Mouse (Mus musculus): ENCODE data around the gene Egfr. TPM values are rescaled to one million over a fixed set of nuclear protein-coding genes. Genes with fewer than 3 reads are reported as not detected.
A peak's percentile ranks its signal among the peaks of the same experiment; 100 is the strongest.

The Egfr gene
- total RNA-seq, 4 experiments from 2014 or later, result 7.5 to 11.6 (median 9.4) TPM

DNA sequence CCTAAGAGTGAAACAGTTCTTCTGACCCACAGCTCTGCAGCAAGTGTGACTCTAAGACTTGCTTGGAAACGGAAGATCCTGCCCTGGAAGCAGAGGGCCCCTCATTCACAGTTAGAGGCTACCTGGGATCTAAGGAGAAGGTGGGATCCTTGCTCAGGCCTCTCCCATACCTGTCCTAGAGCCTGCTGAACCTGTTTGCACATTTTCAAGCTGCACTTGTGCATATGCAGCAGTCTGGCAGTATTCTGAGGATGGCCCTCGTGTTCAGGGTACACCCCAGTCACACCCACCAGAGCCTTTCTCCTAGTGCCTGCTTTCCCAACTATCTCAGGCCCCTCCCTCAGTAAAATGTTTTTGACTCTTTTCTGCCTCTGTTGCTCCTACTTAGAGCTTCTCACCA lies 29.6 kb downstream of the Egfr start:
- no peak for DNase-seq

DNA sequence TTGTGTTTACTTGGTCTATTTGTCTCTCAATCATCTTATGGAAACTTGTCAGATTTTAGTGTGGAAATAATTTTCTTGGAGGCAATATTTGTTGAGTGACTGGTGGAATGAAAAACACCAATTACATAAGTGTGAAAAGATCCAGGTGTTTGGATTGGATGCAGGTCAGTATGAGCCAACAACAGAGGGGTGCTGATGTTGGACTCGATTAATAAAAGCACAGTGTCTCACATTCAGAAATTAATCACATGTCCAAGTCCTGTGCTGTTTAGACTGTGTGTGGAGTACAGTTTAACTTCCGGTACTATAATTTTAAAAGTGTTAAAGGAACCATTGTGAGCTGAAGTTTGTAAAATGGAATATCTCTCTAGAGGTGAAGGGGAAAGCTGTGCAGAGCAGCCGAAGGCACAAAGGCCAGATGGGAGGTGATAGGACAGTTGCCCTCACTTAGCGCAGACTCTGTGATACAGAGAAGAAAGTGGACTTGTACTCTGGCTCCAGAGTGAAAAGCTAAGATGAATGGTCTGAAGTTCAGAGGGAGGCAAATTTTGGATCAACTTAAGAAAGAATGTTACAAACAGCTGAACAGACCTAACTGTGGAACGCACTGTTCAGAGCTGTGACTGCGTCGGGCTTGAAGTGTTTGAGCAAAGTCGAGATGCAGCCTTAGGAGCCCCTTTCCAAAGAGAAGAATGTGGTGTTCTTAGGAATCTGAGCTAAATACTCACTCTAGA lies 32.1 kb downstream of the Egfr start:
- no peak for DNase-seq

GRCm38 (mm10) chr11:16792638-16793585 lies 40.9 kb downstream of the Egfr start:
- DNase-seq, result no peak

DNA sequence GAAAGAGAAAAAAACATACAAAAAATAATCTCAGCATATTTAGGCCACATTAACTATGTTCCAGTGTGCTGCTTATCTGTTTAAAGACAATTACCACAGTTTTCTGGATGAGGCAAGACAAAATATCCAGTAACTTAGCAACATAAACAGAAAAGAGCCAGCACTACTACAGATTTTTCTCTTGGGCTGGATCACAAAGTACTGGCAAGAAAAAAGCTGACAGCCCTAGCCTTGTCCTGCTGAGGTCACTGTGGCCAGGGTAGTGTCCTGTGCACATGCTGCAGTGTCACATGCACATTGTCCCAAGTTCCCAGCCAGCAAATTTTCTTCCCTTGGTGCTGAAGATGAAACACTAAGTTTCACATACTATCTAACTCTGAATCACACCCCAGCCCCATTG lies 43.0 kb downstream of the Egfr start:
- no peak for DNase-seq

- DNase-seq, result no peak
Measured at GRCm38 (mm10) chr11:16795513-16795912, 43.5 kb downstream of the Egfr start.

- DNase-seq, result no peak
Measured at GRCm38 (mm10) chr11:16797456-16797855, 45.5 kb downstream of the Egfr start.

DNA sequence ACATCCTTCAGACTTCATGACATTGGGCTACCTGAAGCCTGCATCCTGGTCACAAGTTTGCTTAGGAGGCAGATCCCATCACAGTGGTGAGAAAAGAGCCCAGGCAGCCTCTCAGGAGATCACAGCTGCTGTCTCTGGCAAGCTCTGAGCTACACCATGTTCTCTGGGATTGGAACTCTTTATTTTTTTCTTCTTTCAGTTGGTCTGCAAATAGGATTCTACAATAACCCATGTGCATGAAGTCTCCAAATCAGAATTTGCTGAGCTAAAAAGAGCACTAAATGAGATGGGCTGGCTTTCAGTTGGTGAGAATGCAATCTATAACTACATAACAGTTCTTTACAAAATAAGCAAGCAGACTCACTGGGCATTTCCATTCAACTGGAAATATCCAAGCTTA lies 46.1 kb downstream of the Egfr start:
- no peak for DNase-seq

DNA sequence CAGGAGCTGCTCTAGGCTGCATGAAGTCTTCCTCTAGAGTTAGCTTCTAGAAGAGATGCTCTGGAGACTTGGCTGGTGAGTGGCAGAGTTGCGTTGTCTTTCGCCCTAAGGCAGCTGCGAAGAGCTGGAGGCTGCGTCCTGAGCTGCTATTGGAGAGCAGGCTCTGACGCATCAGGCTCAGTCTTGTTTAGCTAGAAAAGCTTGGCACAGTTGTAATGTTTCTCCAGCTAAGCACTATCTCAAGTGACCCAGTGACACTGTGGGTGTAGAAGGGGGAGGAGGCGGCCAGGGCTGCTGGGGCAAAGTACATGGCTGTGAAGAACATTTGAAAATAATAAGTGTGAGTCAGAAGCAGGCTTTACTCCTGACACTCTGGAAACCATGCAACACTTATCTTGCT lies 48.5 kb downstream of the Egfr start:
- peak; percentile 65 for DNase-seq

DNA sequence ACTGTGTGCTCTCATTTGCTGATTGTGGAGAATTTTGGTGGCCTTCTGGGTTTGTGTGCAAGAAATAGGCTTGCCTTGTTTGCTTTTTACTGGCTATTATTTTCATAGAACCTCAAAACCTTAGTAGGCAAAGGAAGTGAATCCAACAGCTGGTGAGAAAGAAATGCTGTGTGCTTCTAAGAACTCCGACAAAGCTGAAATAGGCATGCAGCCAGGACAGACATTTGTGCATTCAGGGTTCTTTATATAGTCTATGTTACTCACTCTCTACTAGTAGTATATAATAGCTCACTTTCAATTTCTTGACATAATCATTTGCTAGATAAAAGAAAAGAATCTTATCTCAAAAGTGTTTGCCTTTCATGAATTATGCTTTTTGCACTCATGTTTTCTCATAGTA lies 50.7 kb downstream of the Egfr start:
- DNase-seq, result no peak

GRCm38 (mm10) chr11:16804016-16804415 lies 52.0 kb downstream of the Egfr start:
- DNase-seq, result no peak

DNA sequence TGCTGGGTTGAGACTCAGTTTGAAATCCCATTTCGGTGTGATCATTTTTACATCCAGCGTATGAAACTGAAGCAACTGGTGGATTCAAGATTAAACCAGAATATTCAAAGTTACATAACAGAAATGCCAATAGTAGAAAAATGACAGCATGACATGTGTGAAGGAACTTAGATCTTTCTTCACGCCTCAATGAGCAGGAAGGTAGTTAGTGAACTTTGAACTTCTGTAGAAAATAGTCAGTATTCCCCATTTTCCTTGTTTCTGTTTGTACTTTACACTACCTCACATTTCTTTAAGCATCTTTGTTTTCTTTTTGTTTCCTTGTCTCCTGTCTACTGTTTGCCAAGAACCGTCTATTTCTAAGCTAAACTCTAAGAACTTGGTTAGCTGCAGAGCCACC lies 53.9 kb downstream of the Egfr start:
- DNase-seq, result no peak

- no peak for DNase-seq
Measured at GRCm38 (mm10) chr11:16809161-16809967, 57.4 kb downstream of the Egfr start.

DNA sequence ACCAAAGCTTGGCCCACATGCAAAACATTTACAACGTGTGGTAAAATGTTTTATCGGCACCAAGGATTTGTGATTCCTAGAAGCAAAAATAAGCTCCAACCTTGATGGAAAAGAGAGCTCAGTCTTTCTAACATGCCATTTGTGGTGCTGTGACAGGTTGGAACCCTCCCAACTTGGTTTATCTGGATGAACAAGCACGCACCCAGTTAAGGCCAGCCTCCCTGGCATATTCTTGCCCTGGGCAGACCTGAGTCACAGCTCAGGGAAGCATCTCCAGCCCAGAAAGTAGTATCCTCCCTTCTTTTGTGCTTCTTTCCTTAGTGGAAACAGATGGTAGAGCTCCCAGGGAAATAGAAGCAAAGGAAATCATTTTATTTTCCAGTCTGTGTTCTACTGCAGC lies 58.1 kb downstream of the Egfr start:
- no peak for DNase-seq

- no peak for DNase-seq
Measured at GRCm38 (mm10) chr11:16813298-16813697, 61.3 kb downstream of the Egfr start.

DNA sequence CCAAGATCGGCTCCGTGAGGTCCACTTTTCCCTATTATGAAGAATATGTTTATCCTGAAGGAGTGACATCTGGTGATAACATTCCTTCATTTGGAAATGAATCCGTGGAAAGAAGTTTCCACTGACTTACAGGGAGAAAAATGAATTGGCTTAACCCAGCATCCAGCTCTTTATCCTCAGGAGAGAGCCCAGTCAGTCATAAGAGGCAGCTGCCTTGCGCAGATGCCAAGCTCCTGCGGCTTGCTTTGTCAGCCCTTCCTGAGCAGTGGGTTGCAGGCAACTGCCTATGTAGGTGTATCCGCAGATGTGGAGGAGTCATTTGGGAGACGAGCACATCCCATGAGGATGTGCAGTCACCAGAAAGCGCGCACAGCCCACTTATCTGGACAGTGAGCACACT lies 64.4 kb downstream of the Egfr start:
- DNase-seq, result no peak

- DNase-seq, result no peak
Measured at GRCm38 (mm10) chr11:16817336-16818034, 65.5 kb downstream of the Egfr start.

- no peak for DNase-seq
Measured at GRCm38 (mm10) chr11:16819424-16819823, 67.4 kb downstream of the Egfr start.

GRCm38 (mm10) chr11:16820138-16820537 lies 68.1 kb downstream of the Egfr start:
- DNase-seq, result no peak

- no peak for DNase-seq
Measured at GRCm38 (mm10) chr11:16821668-16822254, 69.8 kb downstream of the Egfr start.

DNA sequence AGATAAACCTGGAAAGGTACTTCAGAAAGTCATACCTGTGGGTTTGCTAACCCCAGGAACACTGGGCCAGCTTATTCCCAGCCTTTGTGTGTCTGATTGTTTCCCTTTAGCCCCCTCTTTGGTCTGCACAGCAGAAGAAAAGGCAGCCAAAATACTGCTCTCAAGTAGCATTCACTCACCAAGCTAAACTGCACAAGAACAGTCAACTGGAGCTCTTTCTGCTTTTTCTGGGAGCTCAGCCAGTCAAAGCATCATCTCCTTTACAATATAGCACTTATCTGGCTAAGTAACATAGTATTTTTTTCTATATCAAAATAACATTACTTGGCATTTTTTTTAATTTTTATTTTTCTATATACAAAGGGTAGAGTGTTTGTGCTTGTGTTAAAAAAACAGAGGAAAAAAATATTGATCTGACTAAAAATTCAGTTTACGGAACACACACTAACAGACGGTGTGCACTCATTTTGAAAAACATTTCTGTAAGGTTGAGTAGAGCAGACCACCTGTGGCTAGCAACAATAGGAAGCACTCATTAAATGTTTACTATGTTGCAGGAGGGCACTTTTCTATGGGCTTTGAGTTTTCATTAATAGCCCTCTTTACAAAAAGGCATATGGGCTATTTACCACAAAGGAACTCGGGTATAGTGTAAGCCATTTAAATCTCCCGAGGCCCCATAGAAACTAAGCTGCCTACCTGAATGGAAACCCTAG lies 72.0 kb downstream of the Egfr start:
- no peak for DNase-seq

DNA sequence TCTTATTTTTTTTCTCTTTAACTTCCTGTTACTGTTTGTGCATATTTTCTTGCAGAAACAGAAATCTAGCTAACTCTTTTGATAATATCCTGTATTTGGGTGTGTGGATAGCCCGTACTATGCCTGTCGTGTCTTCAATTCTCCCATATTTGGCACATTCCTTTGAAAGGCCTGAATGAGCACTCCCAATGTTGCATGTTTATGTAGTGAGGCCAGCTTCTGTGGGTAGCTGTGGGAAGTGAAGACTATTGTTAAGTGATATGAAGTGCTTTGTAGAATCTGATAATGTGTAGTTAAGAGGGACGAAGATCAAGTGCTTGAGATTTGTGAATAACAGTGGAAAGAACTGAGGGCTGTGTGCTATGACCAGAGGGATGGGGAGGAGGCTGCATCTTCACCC lies 77.5 kb downstream of the Egfr start:
- DNase-seq, result no peak

Measured in adrenal gland, adult 8-10 months (tissue).